Mouse (Mus musculus) granulocyte monocyte progenitor cell, adult 5-6 weeks (primary cell): ENCODE data around the gene Pitpnc1. TPM values are rescaled to one million over a fixed set of nuclear protein-coding genes. Genes with fewer than 3 reads are reported as not detected.

Source experiments
- ATAC-seq: replicated peaks from 2 replicates; pipeline ENCODE4 v1.8.0; 2016; ENCODE audit warnings: mild to moderate bottlenecking, moderate TSS enrichment, inconsistent platforms; ENCODE audit not compliant: poor library complexity, severe bottlenecking
- total RNA-seq, 2 experiments: library from RNA; stranded (forward) in 1 of 2; stranded (reverse) in 1 of 2; fragments of 200-712, 200-1000 nt in 1 of 2; fragments of >200 nt in 1 of 2; fragmentation: Nextera tagmentation in 1 of 2; gene quantifications; 2 replicates each; pipeline ENCODE4 v1.2.3; 2014 to 2017

The Pitpnc1 gene
- total RNA-seq, 2 experiments from 2014 or later = 11.7 to 28.0 TPM

GRCm38 (mm10) chr11:107469031-107469522 is 1.4 kb downstream of the Pitpnc1 start:
- peak; percentile 64 for ATAC-seq

GRCm38 (mm10) chr11:107468252-107469030 is 2.1 kb downstream of the Pitpnc1 start:
- peak; percentile 0; the same call in 1 of the 2 replicates for ATAC-seq

GRCm38 (mm10) chr11:107466611-107467391 is 3.7 kb downstream of the Pitpnc1 start:
- ATAC-seq = no peak

GRCm38 (mm10) chr11:107465969-107466368 is 4.5 kb downstream of the Pitpnc1 start:
- no peak for ATAC-seq

GRCm38 (mm10) chr11:107465041-107465440 is 5.5 kb downstream of the Pitpnc1 start:
- no peak for ATAC-seq

- ATAC-seq = no peak
Measured at GRCm38 (mm10) chr11:107464141-107464540, 6.4 kb downstream of the Pitpnc1 start.

GRCm38 (mm10) chr11:107463251-107463681 is 7.2 kb downstream of the Pitpnc1 start:
- no peak for ATAC-seq

GRCm38 (mm10) chr11:107462478-107462877 is 8.0 kb downstream of the Pitpnc1 start:
- no peak for ATAC-seq

- no peak for ATAC-seq
Measured at GRCm38 (mm10) chr11:107459828-107460227, 10.7 kb downstream of the Pitpnc1 start.

GRCm38 (mm10) chr11:107458986-107459385 is 11.5 kb downstream of the Pitpnc1 start:
- ATAC-seq = no peak

- ATAC-seq = peak; percentile 26
Measured at GRCm38 (mm10) chr11:107458286-107458685, 12.2 kb downstream of the Pitpnc1 start.

GRCm38 (mm10) chr11:107457282-107457681 is 13.2 kb downstream of the Pitpnc1 start:
- ATAC-seq = no peak

- ATAC-seq = peak; percentile 77
Measured at GRCm38 (mm10) chr11:107454546-107455462, 15.7 kb downstream of the Pitpnc1 start.

GRCm38 (mm10) chr11:107452053-107452452 is 18.4 kb downstream of the Pitpnc1 start:
- no peak for ATAC-seq

GRCm38 (mm10) chr11:107451106-107451505 is 19.4 kb downstream of the Pitpnc1 start:
- ATAC-seq = peak; percentile 67

- no peak for ATAC-seq
Measured at GRCm38 (mm10) chr11:107450097-107450496, 20.4 kb downstream of the Pitpnc1 start.

GRCm38 (mm10) chr11:107449169-107449910 is 21.2 kb downstream of the Pitpnc1 start:
- ATAC-seq = no peak

- no peak for ATAC-seq
Measured at GRCm38 (mm10) chr11:107447915-107448314, 22.6 kb downstream of the Pitpnc1 start.

- no peak for ATAC-seq
Measured at GRCm38 (mm10) chr11:107447349-107447748, 23.1 kb downstream of the Pitpnc1 start.
